ENCODE assay signal across 25 mouse cellular contexts in genomic region chr2:106746905-106747304, GRCm38 (mm10). TPM values are rescaled to one million over a fixed set of nuclear protein-coding genes. Genes with fewer than 3 reads are reported as not detected.
A peak's percentile ranks its signal among the peaks of the same experiment; 100 is the strongest.
DNase-seq lines count a peak whose midpoint lies in the region; ATAC-seq and TF ChIP-seq lines count a peak whose summit lies in the region.
"Had no signal": no experiment of that assay in that cellular context is flagged by ENCODE, and none has a peak within 500 bp of the region (broad histone marks: within the 10 kb centered on the region; RNA-seq: fewer than 3 reads in every experiment).

No protein-coding gene starts in this region.

- no peak overlapping the region for H3K9ac ChIP-seq in kidney, postnatal 0 days (ENCODE audit: low read depth, low read length)
- no peak overlapping the region for H3K9ac ChIP-seq in neural tube, embryonic 15.5 days (replicated peaks)
- H3K9ac ChIP-seq: embryonic facial prominence, embryonic 13.5 days; forebrain, embryonic 12.5 days; forebrain, embryonic 15.5 days; heart, embryonic 12.5 days; heart, embryonic 15.5 days; hindbrain, embryonic 13.5 days had no signal

- H3K27me3 ChIP-seq in heart, embryonic 10.5 days (ENCODE audit: insufficient read depth, poor library complexity, severe bottlenecking): no peaks in the 10 kb centered on the region
- 0 out of 2 replicates have a peak, but pooled peaks cover 3% of the 10 kb centered on the region for H3K27me3 ChIP-seq in kidney, postnatal 0 days (ENCODE audit: insufficient read depth, low read length)
- H3K27me3 ChIP-seq in neural tube, embryonic 15.5 days (replicated peaks): no peaks in the 10 kb centered on the region
- H3K27me3 ChIP-seq: embryonic facial prominence, embryonic 13.5 days; forebrain, embryonic 12.5 days; forebrain, embryonic 15.5 days; heart, embryonic 12.5 days; heart, embryonic 15.5 days; hindbrain, embryonic 13.5 days had no signal

- H3K9me3 ChIP-seq in heart, embryonic 10.5 days: no peaks in the 10 kb centered on the region
- H3K9me3 ChIP-seq in kidney, postnatal 0 days (replicated peaks; ENCODE audit: low read length): no peaks in the 10 kb centered on the region
- H3K9me3 ChIP-seq in neural tube, embryonic 15.5 days (replicated peaks): no peaks in the 10 kb centered on the region
- H3K9me3 ChIP-seq: embryonic facial prominence, embryonic 10.5 days; embryonic facial prominence, embryonic 13.5 days; forebrain, embryonic 12.5 days; forebrain, embryonic 15.5 days; heart, embryonic 12.5 days; heart, embryonic 15.5 days; hindbrain, embryonic 10.5 days; hindbrain, embryonic 13.5 days had no signal

- no peak overlapping the region for H3K4me2 ChIP-seq in kidney, postnatal 0 days (ENCODE audit: low read length)
- no peak overlapping the region for H3K4me2 ChIP-seq in neural tube, embryonic 15.5 days
- H3K4me2 ChIP-seq: embryonic facial prominence, embryonic 13.5 days; forebrain, embryonic 12.5 days; forebrain, embryonic 15.5 days; heart, embryonic 12.5 days; heart, embryonic 15.5 days; hindbrain, embryonic 13.5 days had no signal

- no peak for TF ChIP-seq CTCF in kidney, postnatal 0 days (IDR thresholded peaks at IDR 0.05; ENCODE audit: low read depth)

- ATAC-seq in kidney, postnatal 0 days (replicated peaks; ENCODE audit: low FRiP score, low read depth): peak; percentile 30; the same call in 1 of the 2 replicates
- no peak for ATAC-seq in neural tube, embryonic 15.5 days (ENCODE audit: low FRiP score)
- ATAC-seq: activated CD4-positive, CD25-positive, alpha-beta regulatory T cell, adult 4 months had no signal

- peaks cover 14% of the 10 kb centered on the region; the same call in 1 of the 2 replicates for H3K4me1 ChIP-seq in heart, embryonic 10.5 days
- H3K4me1 ChIP-seq in kidney, postnatal 0 days (replicated peaks; ENCODE audit: insufficient read depth, low read length): no peaks in the 10 kb centered on the region
- peaks cover 31% of the 10 kb centered on the region for H3K4me1 ChIP-seq in neural tube, embryonic 15.5 days

- DNase-seq in heart, adult 11 months: peak; percentile 29
- DNase-seq in heart, embryonic 10.5 days (ENCODE audit: low spot score): no peak
- DNase-seq in kidney, adult 9 months: peak; percentile 55
- DNase-seq in kidney, adult 11 months: no peak
- peak; percentile 29 for DNase-seq in kidney, postnatal 0 days (ENCODE audit: low spot score)
- DNase-seq in kidney, postnatal 10 days: no peak
- DNase-seq: adrenal gland, adult 8-10 months; adrenal gland, postnatal 25 days; cerebellum, adult 11-12 months; cerebellum, adult 8-10 months; embryo, embryonic 11 days; gastrocnemius, postnatal 10 days; gastrocnemius, postnatal 36 days; heart, postnatal 36 days had no signal

- H3K4me3 ChIP-seq in heart, embryonic 10.5 days: no peak overlapping the region
- no peak overlapping the region for H3K4me3 ChIP-seq in kidney, postnatal 0 days (replicated peaks; ENCODE audit: low read depth, low read length)
- H3K4me3 ChIP-seq in neural tube, embryonic 15.5 days (replicated peaks): no peak overlapping the region
- H3K4me3 ChIP-seq: embryonic facial prominence, embryonic 10.5 days; embryonic facial prominence, embryonic 13.5 days; erythroblast, embryonic 14.5 days; forebrain, embryonic 12.5 days; forebrain, embryonic 15.5 days; heart, embryonic 12.5 days; heart, embryonic 15.5 days; hindbrain, embryonic 10.5 days; hindbrain, embryonic 13.5 days had no signal

- H3K27ac ChIP-seq in heart, embryonic 10.5 days: no peak overlapping the region
- 0 out of 2 replicates have a peak overlapping the region, but pooled peaks have one; percentile 1 for H3K27ac ChIP-seq in kidney, postnatal 0 days
- 0 out of 2 replicates have a peak overlapping the region, but pooled peaks have one; percentile 9 for H3K27ac ChIP-seq in neural tube, embryonic 15.5 days (replicated peaks)
- H3K27ac ChIP-seq: embryonic facial prominence, embryonic 10.5 days; embryonic facial prominence, embryonic 13.5 days; forebrain, embryonic 12.5 days; forebrain, embryonic 15.5 days; heart, embryonic 15.5 days; hindbrain, embryonic 10.5 days; hindbrain, embryonic 13.5 days had no signal

- WGBS in heart, embryonic 10.5 days: 66% methylated on average over 4 of the region's 4 CpGs
- WGBS in kidney, postnatal 0 days: 24% methylated on average over 4 of the region's 4 CpGs
- 57% methylated on average over 4 of the region's 4 CpGs for WGBS in neural tube, embryonic 15.5 days

- H3K36me3 ChIP-seq in heart, embryonic 10.5 days: peaks cover 30% of the 10 kb centered on the region
- no peaks in the 10 kb centered on the region for H3K36me3 ChIP-seq in kidney, postnatal 0 days (ENCODE audit: insufficient read depth, low read length)
- H3K36me3 ChIP-seq in neural tube, embryonic 15.5 days: 0 out of 2 replicates have a peak, but pooled peaks cover 2% of the 10 kb centered on the region
- H3K36me3 ChIP-seq: forebrain, embryonic 15.5 days; heart, embryonic 15.5 days; hindbrain, embryonic 10.5 days; hindbrain, embryonic 13.5 days had no signal

RNA-seq across cellular contexts. Expression of gene Mpped2, which starts 53.8 kb away (rescaled TPM):
- polyA plus RNA-seq in heart, embryonic 10.5 days (2016; fragmentation: Nextera tagmentation; extraction: Ambion mirVana): 130 and 173 TPM in 2 replicates
- polyA plus RNA-seq in kidney, postnatal 0 days (2015; fragmentation: Nextera tagmentation; extraction: Ambion mirVana): 30.4 and 33.2 TPM in 2 replicates
- polyA plus RNA-seq in neural tube, embryonic 15.5 days (2015; fragmentation: Nextera tagmentation; extraction: Ambion mirVana): 164 and 222 TPM in 2 replicates
- polyA plus RNA-seq: activated CD4-positive, CD25-positive, alpha-beta regulatory T cell, adult 4 months; erythroblast, embryonic 14.5 days had no signal

Comparison
In these comparisons a context has a peak if more than half of its experiments do, and no peak if none do; other contexts are left out.
1. DNase-seq: peak in heart, adult 11 months (single experiment), kidney, adult 9 months (single experiment) and kidney, postnatal 0 days (single experiment); none in heart, embryonic 10.5 days (single experiment), kidney, adult 11 months (single experiment) and kidney, postnatal 10 days (single experiment).